ENCODE assay signal across 22 mouse cellular contexts in genomic region chr7:70168080-70168479, GRCm38 (mm10).
"Had no signal": no experiment of that assay in that cellular context is flagged by ENCODE, and none has a peak within 500 bp of the region (broad histone marks: within the 10 kb centered on the region; RNA-seq: fewer than 3 reads in every experiment).

No protein-coding gene starts in this region.

- H3K4me2 ChIP-seq: limb, embryonic 12.5 days; limb, embryonic 15.5 days; liver, embryonic 11.5 days; lung, embryonic 15.5 days; neural tube, embryonic 12.5 days; neural tube, embryonic 15.5 days had no signal

- ATAC-seq: liver, postnatal 0 days had no signal

- H3K27ac ChIP-seq: limb, embryonic 12.5 days; limb, embryonic 15.5 days; liver, embryonic 14.5 days; lung, embryonic 15.5 days; neural tube, embryonic 12.5 days; neural tube, embryonic 15.5 days; stomach, postnatal 0 days had no signal

- H3K9me3 ChIP-seq: limb, embryonic 12.5 days; limb, embryonic 15.5 days; lung, embryonic 15.5 days; neural tube, embryonic 12.5 days; neural tube, embryonic 15.5 days had no signal

- DNase-seq: kidney, adult 18-20 months; kidney, adult 9 months; kidney, postnatal 14 days; kidney, postnatal 4 days; left cerebral cortex, postnatal 4 days; liver, postnatal 0 days; lung, postnatal 14 days; right cerebral cortex, adult 18-20 months; right cerebral cortex, postnatal 14 days; right cerebral cortex, postnatal 4 days; thymus, adult 2 months; thymus, postnatal 14 days; thymus, postnatal 4 days had no signal

- H3K4me1 ChIP-seq: limb, embryonic 12.5 days; limb, embryonic 15.5 days; megakaryocyte, embryonic 14.5 days; neural tube, embryonic 12.5 days; neural tube, embryonic 15.5 days had no signal

- H3K36me3 ChIP-seq: limb, embryonic 12.5 days; limb, embryonic 15.5 days; lung, embryonic 15.5 days; neural tube, embryonic 12.5 days; neural tube, embryonic 15.5 days had no signal

- H3K4me3 ChIP-seq: limb, embryonic 12.5 days; limb, embryonic 15.5 days; lung, embryonic 15.5 days; megakaryocyte, embryonic 14.5 days; neural tube, embryonic 12.5 days; neural tube, embryonic 15.5 days had no signal

- H3K9ac ChIP-seq: limb, embryonic 12.5 days; limb, embryonic 15.5 days; liver, embryonic 14.5 days; liver, postnatal 0 days; lung, embryonic 15.5 days; neural tube, embryonic 12.5 days; neural tube, embryonic 15.5 days had no signal

- H3K27me3 ChIP-seq: limb, embryonic 12.5 days; limb, embryonic 15.5 days; lung, embryonic 15.5 days; megakaryocyte, embryonic 14.5 days; neural tube, embryonic 12.5 days; neural tube, embryonic 15.5 days had no signal
